Mouse (Mus musculus) kidney, postnatal 0 days (tissue): Measurements from ENCODE around the gene Samd4. TPM values are rescaled to one million over a fixed set of nuclear protein-coding genes. Genes with fewer than 3 reads are reported as not detected.
A peak's percentile ranks its signal among the peaks of the same experiment; 100 is the strongest.

Experiments
- ATAC-seq: fragments of 200-750 bp; cut with Nextera tagmentation; replicated peaks from 2 replicates; pipeline ENCODE4 v1.8.0; 2017; ENCODE audit warnings: low read depth, moderate number of reproducible peaks, moderate TSS enrichment, moderate library complexity; ENCODE audit not compliant: low FRiP score
- DNase-seq: peaks from one replicate; pipeline ENCODE4 v3.0.0-alpha.2; 2016; ENCODE audit warnings: low spot score
- H3K27ac ChIP-seq: fragments of 300-500 bp; sonication (generic); 2 replicates; pipeline ENCODE4 v1.5.1; 2014; ENCODE audit warnings: mild to moderate bottlenecking
- H3K27me3 ChIP-seq: fragments of 300-500 bp; sonication (generic); 2 replicates; pipeline ENCODE4 v1.6.1; 2014; ENCODE audit warnings: low read length, mixed read lengths; ENCODE audit not compliant: insufficient read depth
- H3K36me3 ChIP-seq: fragments of 300-500 bp; sonication (generic); 2 replicates; pipeline ENCODE4 v1.6.1; 2014; ENCODE audit warnings: low read length, mixed read lengths; ENCODE audit not compliant: insufficient read depth
- H3K4me1 ChIP-seq: fragments of 300-500 bp; sonication (generic); replicated peaks from 2 replicates; pipeline ENCODE4 v1.6.1; 2014; ENCODE audit warnings: antibody characterized with exemption, low read length, mixed read lengths; ENCODE audit not compliant: insufficient read depth
- H3K4me2 ChIP-seq: fragments of 300-500 bp; sonication (generic); 2 replicates; pipeline ENCODE4 v1.6.1; 2014; ENCODE audit warnings: mild to moderate bottlenecking, low read length, moderate library complexity, mixed read lengths
- H3K4me3 ChIP-seq: fragments of 300-500 bp; sonication (generic); replicated peaks from 2 replicates; pipeline ENCODE4 v1.5.1; 2014; ENCODE audit warnings: low read depth, low read length
- H3K9ac ChIP-seq: fragments of 300-500 bp; sonication (generic); 2 replicates; pipeline ENCODE4 v1.6.1; 2014; ENCODE audit warnings: low read depth, low read length
- H3K9me3 ChIP-seq: fragments of 300-500 bp; sonication (generic); replicated peaks from 2 replicates; pipeline ENCODE4 v1.6.1; 2016; ENCODE audit warnings: low read length, inconsistent platforms, mixed read lengths
- CTCF ChIP-seq: IDR thresholded peaks from 2 replicates; pipeline ENCODE4 v1.5.1; 2016; ENCODE audit warnings: antibody characterized with exemption, low read depth, mild to moderate bottlenecking, moderate library complexity
- WGBS: fragments of 180-500 bp; shearing (Covaris S2); extraction: QIAGEN DNeasy Blood & Tissue Kit; methylation state at CpG from one replicate; pipeline ENCODE4 v1.1.7; 2014; 5-methylcytosine and 5-hydroxymethylcytosine counted together
- polyA plus RNA-seq: library from polyadenylated mRNA; unstranded; fragments of >200 nt; fragmentation: Nextera tagmentation; extraction: Ambion mirVana; gene quantifications from 2 replicates; pipeline ENCODE4 v1.2.1, GENCODE M21; 2015

Gene Samd4
- polyA plus RNA-seq, 1 experiment from 2014 or later = 4.4 TPM

- Histone ChIP-seq H3K4me2 (no peak overlapping the region), H3K27me3 (no peaks in the 10 kb centered on the region), H3K36me3 (no peaks in the 10 kb centered on the region), H3K27ac (peak overlapping the region; percentile 19; the same call in 1 of the 2 replicates), H3K9me3 (no peaks in the 10 kb centered on the region), H3K4me1 (peaks cover 7% of the 10 kb centered on the region; the same call in 1 of the 2 replicates), H3K4me3 (no peak overlapping the region), H3K9ac (no peak overlapping the region)
- peak; percentile 70 for DNase-seq
- WGBS = 16% methylated on average over 9 of the region's 9 CpGs
- TF ChIP-seq CTCF = peak; percentile 44
- 0 out of 2 replicates have a peak, but pooled peaks have one; percentile 59 for ATAC-seq
Measured at GRCm38 (mm10) chr14:46955574-46956043, 73.0 kb downstream of the Samd4 start.

- no peak for TF ChIP-seq CTCF
- Histone ChIP-seq H3K27me3 (no peaks in the 10 kb centered on the region), H3K27ac (peak overlapping the region; percentile 19; the same call in 1 of the 2 replicates), H3K9ac (no peak overlapping the region), H3K36me3 (no peaks in the 10 kb centered on the region), H3K9me3 (no peaks in the 10 kb centered on the region), H3K4me1 (peaks cover 7% of the 10 kb centered on the region; the same call in 1 of the 2 replicates), H3K4me3 (no peak overlapping the region), H3K4me2 (peak overlapping the region; percentile 14; the same call in 1 of the 2 replicates)
- no peak for DNase-seq
- ATAC-seq = no peak
- WGBS = 20% methylated on average over 7 of the region's 7 CpGs
Measured at GRCm38 (mm10) chr14:46956121-46956520, 73.5 kb downstream of the Samd4 start.

- no peak for ATAC-seq
- TF ChIP-seq CTCF = no peak
- Histone ChIP-seq H3K27me3 (no peaks in the 10 kb centered on the region), H3K9ac (no peak overlapping the region), H3K27ac (no peak overlapping the region), H3K4me2 (no peak overlapping the region), H3K36me3 (no peaks in the 10 kb centered on the region), H3K4me1 (peaks cover 7% of the 10 kb centered on the region; the same call in 1 of the 2 replicates), H3K4me3 (no peak overlapping the region), H3K9me3 (no peaks in the 10 kb centered on the region)
- no peak for DNase-seq
- 59% methylated on average over 7 of the region's 7 CpGs for WGBS
Measured at GRCm38 (mm10) chr14:46959166-46959721, 76.6 kb downstream of the Samd4 start.

GRCm38 (mm10) chr14:46959831-46960230, 77.2 kb downstream of the Samd4 start:
- Histone ChIP-seq H3K4me3 (no peak overlapping the region), H3K9ac (no peak overlapping the region), H3K4me1 (peaks cover 7% of the 10 kb centered on the region; the same call in 1 of the 2 replicates), H3K27ac (no peak overlapping the region), H3K36me3 (no peaks in the 10 kb centered on the region), H3K27me3 (no peaks in the 10 kb centered on the region), H3K9me3 (no peaks in the 10 kb centered on the region), H3K4me2 (no peak overlapping the region)
- DNase-seq = no peak
- TF ChIP-seq CTCF = no peak
- ATAC-seq = no peak
- 82% methylated on average over 2 of the region's 2 CpGs for WGBS

GRCm38 (mm10) chr14:46962832-46963231, 80.2 kb downstream of the Samd4 start:
- H3K9me3 ChIP-seq = no peaks in the 10 kb centered on the region
- no peak overlapping the region for H3K4me3 ChIP-seq
- no peaks in the 10 kb centered on the region for H3K27me3 ChIP-seq
- 84% methylated on average over 5 of the region's 5 CpGs for whole genome bisulfite sequencing
- H3K27ac ChIP-seq = no peak overlapping the region
- no peak overlapping the region for H3K4me2 ChIP-seq
- no peak for ATAC-seq
- TF ChIP-seq CTCF = no peak
- H3K9ac ChIP-seq = no peak overlapping the region
- peaks cover 3% of the 10 kb centered on the region; the same call in 1 of the 2 replicates for H3K4me1 ChIP-seq
- H3K36me3 ChIP-seq = no peaks in the 10 kb centered on the region
- DNase-seq = no peak

GRCm38 (mm10) chr14:46964074-46964872, 81.6 kb downstream of the Samd4 start:
- H3K27ac ChIP-seq = no peak overlapping the region
- no peaks in the 10 kb centered on the region for H3K27me3 ChIP-seq
- H3K9me3 ChIP-seq = no peaks in the 10 kb centered on the region
- 84% methylated on average over 2 of the region's 2 CpGs for WGBS
- no peak overlapping the region for H3K4me2 ChIP-seq
- ATAC-seq = no peak
- H3K4me1 ChIP-seq = peaks cover 3% of the 10 kb centered on the region; the same call in 1 of the 2 replicates
- DNase-seq = no peak
- no peak overlapping the region for H3K9ac ChIP-seq
- no peak for TF ChIP-seq CTCF
- no peak overlapping the region for H3K4me3 ChIP-seq
- no peaks in the 10 kb centered on the region for H3K36me3 ChIP-seq
